Mouse (Mus musculus) embryonic fibroblast, embryonic 13.5 days (primary cell): ENCODE measurements at regions not wholly inside any gene's neighbourhood (a gene's known extent, or its start where the extent isn't known, plus 50 kb on each side); places are given as distances from the start of the nearest gene placed in this dataset.

Source experiments
- H3K27ac ChIP-seq: 2 replicates; pipeline ENCODE4 v1.5.1; 2012; ENCODE audit warnings: low read length, control low read depth, inconsistent platforms; ENCODE audit not compliant: insufficient read depth
- H3K4me1 ChIP-seq: 2 replicates; pipeline ENCODE4 v1.6.1; 2011; ENCODE audit warnings: low read length; ENCODE audit not compliant: control insufficient read depth, insufficient read depth
- H3K4me3 ChIP-seq: 2 replicates; pipeline ENCODE4 v1.5.1; 2011; ENCODE audit warnings: mild to moderate bottlenecking, control low read depth, low read length; ENCODE audit not compliant: insufficient read depth
- CTCF ChIP-seq: IDR thresholded peaks from 2 replicates; pipeline ENCODE4 v1.5.1; 2011; ENCODE audit warnings: mild to moderate bottlenecking, control low read depth, low read length, moderate library complexity, borderline replicate concordance; ENCODE audit not compliant: insufficient read depth
- POLR2A ChIP-seq: IDR thresholded peaks from 2 replicates; pipeline ENCODE4 v1.6.1; 2011; ENCODE audit warnings: low read depth, mild to moderate bottlenecking, control low read depth, low read length, moderate library complexity

GRCm38 (mm10) chr4:64530585-64530984 is 483.8 kb upstream of the Tnc start:
- no peaks in the 10 kb centered on the region; the same call in 1 of the 2 replicates for H3K4me1 ChIP-seq
- TF ChIP-seq POLR2A (no peak), CTCF (no peak)
- no peak overlapping the region for H3K4me3 ChIP-seq
- no peak overlapping the region for H3K27ac ChIP-seq

GRCm38 (mm10) chr4:64533019-64533418 is 486.2 kb upstream of the Tnc start:
- no peak overlapping the region for H3K4me3 ChIP-seq
- peaks cover 3% of the 10 kb centered on the region; the same call in 1 of the 2 replicates for H3K4me1 ChIP-seq
- TF ChIP-seq CTCF (no peak), POLR2A (no peak)
- no peak overlapping the region; the same call in 1 of the 2 replicates for H3K27ac ChIP-seq

DNA sequence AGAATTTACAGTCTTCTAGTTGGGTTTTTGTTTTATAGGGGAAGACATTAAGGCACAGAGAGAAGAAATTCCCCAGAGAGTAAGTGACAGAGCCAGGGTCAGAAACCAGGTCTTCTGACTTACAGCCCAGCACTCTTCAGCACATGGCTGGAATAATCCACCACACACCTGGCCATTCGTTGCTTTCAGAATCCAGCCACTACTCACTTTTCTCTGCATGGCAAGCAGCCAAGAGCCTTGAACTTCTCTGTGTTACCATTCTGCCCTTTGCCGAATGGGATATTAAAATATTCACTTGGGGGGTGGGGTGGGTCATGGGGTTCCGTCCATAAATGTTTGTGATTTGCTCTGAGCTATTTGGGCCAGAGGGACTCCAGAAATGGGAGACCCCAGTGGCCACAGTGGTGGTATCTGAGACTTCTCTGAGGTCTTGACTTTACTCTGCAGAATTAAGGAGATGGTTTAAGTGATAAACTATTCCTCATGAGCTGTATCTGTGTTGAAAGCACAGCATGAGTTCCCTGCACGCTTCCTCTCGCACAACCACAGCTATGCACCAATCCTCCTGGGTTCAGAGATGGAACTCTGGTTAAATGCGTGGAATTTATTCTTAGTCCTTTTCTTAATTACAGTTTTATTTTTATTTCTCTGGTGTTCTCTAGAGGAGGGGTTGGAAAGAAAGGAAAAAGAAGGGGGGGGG is 488.9 kb upstream of the Tnc start:
- Histone ChIP-seq H3K4me3 (no peak overlapping the region), H3K4me1 (peaks cover 3% of the 10 kb centered on the region; the same call in 1 of the 2 replicates), H3K27ac (peak overlapping the region; percentile 56)
- no peak for TF ChIP-seq CTCF
- TF ChIP-seq POLR2A: no peak

DNA sequence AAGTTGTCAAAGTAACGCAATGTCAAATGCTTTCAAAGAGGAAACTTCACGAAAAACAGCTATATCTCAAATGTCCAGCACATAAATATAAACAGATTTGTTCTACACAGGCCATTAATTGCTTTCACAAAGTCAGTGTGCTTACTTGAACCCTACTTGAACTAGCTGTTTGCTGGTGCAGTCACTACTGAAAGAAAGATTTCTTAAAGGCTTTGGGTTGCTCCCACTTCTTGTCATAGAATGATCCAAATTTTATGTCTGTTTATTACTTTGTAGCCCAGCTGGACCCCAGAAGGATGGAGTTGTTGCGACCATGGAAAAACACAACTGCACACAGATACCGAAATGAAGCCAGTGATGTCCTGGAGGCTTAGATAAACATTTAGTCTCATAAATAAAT is 491.2 kb upstream of the Tnc start:
- H3K4me1 ChIP-seq: peaks cover 3% of the 10 kb centered on the region; the same call in 1 of the 2 replicates
- no peak overlapping the region for H3K4me3 ChIP-seq
- TF ChIP-seq POLR2A (no peak), CTCF (no peak)
- H3K27ac ChIP-seq: peak overlapping the region; percentile 34; the same call in 1 of the 2 replicates

GRCm38 (mm10) chr4:64544576-64545185 is 497.9 kb upstream of the Tnc start:
- H3K4me1 ChIP-seq: no peaks in the 10 kb centered on the region; the same call in 1 of the 2 replicates

DNA sequence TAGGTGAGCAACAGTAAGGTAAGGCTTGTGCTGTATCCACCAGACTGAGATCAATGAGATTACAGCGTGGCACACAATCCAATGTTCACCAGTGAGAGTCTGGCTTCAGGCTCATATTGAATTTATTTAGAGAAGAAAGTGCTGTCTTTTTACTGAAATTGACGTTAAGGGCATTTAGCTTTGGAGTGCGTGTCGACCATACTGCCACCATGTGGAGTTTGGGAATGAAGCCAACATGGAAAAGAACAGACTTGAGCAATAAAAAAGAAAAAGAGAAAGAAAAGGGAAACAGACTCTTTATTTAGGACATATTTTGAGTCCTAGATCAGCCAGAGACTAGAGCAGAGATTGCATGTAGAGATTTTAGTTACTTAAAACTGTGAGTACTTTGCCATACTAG is 499.6 kb upstream of the Tnc start:
- Histone ChIP-seq H3K4me1 (no peaks in the 10 kb centered on the region; the same call in 1 of the 2 replicates), H3K4me3 (no peak overlapping the region), H3K27ac (no peak overlapping the region)
- TF ChIP-seq CTCF: no peak
- TF ChIP-seq POLR2A: no peak

More at GRCm38 (mm10) chr4:64544576-64545185, 497.9 kb upstream of the Tnc start:
- H3K4me3 ChIP-seq: no peak overlapping the region
- no peak for TF ChIP-seq POLR2A
- TF ChIP-seq CTCF: no peak
- H3K27ac ChIP-seq: peak overlapping the region; percentile 40

GRCm38 (mm10) chr4:64562511-64562910 is 515.7 kb upstream of the Tnc start:
- H3K4me1 ChIP-seq: no peaks in the 10 kb centered on the region
- H3K27ac ChIP-seq: no peak overlapping the region
- TF ChIP-seq POLR2A: no peak
- no peak for TF ChIP-seq CTCF
- no peak overlapping the region for H3K4me3 ChIP-seq

- TF ChIP-seq POLR2A: no peak
- no peak for TF ChIP-seq CTCF
- H3K4me3 ChIP-seq: no peak overlapping the region
- H3K27ac ChIP-seq: peak overlapping the region; percentile 61; the same call in 1 of the 2 replicates
- no peaks in the 10 kb centered on the region for H3K4me1 ChIP-seq
Observed at GRCm38 (mm10) chr4:64563996-64564395, 517.2 kb upstream of the Tnc start.

DNA sequence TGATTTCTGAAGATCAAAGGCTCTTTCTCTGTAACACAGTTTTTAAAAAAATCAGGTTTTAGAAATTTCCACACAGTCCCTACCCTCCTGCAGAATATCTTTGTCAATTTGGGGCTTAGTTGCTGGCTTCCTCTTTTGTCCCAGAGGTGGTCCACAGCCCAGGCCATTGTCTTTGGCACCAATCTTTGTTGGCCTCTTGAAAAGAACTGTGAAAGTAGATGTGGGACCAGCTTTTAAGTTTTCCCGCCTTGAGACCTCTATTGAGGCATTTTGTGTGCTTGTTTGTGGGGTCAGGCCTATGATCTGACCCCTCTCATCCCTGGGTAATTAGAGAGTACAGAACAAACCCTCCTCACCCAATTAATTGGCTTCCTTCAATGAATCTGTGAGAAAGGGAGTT is 523.9 kb upstream of the Tnc start:
- Histone ChIP-seq H3K27ac (no peak overlapping the region), H3K4me1 (no peaks in the 10 kb centered on the region), H3K4me3 (no peak overlapping the region)
- TF ChIP-seq CTCF (no peak), POLR2A (no peak)

GRCm38 (mm10) chr4:64575901-64576300 is 529.1 kb upstream of the Tnc start:
- Histone ChIP-seq H3K4me3 (no peak overlapping the region), H3K4me1 (peaks cover 5% of the 10 kb centered on the region; the same call in 1 of the 2 replicates), H3K27ac (peak overlapping the region; percentile 83; the same call in 1 of the 2 replicates)
- TF ChIP-seq POLR2A (no peak), CTCF (no peak)
